Mouse (Mus musculus) right cerebral cortex, adult 18-20 months (tissue): Measurements from ENCODE around the gene Ccna2.
"Not testable (repeated sequence)": the region's sequence is repeated elsewhere in the genome, so short reads cannot be mapped to it uniquely, and the experiment has no call there.

Experiments
- DNase-seq: peaks from one replicate; pipeline ENCODE4 v3.0.0; 2022; ENCODE audit warnings: mixed read lengths

Gene Ccna2

GRCm38 (mm10) chr3:36571827-36572378 lies at the start of gene Ccna2:
Gene Ccna2, minus strand, starts transcription at chr3:36572150.
- peak; percentile 98 for DNase-seq

DNA sequence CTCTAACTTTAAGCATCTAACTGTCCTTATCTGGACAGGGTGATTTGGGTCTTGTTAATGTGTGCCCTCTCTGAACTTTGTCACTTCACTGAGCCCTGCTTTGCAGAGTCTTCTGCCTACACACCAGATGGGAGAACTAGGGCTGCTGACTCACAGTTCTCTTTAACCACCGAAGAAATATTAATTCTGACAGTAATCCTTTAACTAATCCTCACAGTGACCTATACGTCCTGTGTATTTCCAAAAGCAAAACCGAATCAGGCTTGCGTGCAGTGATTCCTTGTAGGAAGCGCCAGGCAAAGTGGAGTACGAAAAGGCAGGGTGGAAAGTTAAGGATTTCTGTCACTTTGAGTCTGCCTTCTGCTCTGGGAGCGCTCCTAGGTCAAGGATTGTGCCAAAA lies 46.2 kb upstream of the Ccna2 start:
- DNase-seq = no peak

DNA sequence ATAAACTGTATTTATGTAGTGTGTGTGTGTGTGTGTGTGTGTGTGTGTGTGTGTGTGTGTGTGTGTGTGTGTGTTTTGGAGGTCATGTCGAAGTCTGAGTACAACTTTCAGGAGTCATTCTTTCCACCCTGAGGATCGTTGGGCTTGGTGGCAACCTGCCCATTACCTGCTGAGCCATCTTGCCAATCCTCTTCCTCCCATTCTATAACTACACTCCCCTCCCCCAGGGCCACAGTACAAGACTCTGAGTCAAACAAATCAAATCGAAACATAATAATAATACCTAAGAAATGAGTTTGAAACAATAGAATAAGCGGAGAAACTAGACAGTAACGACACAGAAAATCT lies 41.9 kb upstream of the Ccna2 start:
- DNase-seq = no peak

- peak; percentile 97 for DNase-seq
These were observed 41.4 kb upstream of the Ccna2 start, which contains the start of gene Bbs7 for GRCm38 (mm10) chr3:36613202-36613907. Gene Bbs7, minus strand, starts transcription at chr3:36613477.

DNA sequence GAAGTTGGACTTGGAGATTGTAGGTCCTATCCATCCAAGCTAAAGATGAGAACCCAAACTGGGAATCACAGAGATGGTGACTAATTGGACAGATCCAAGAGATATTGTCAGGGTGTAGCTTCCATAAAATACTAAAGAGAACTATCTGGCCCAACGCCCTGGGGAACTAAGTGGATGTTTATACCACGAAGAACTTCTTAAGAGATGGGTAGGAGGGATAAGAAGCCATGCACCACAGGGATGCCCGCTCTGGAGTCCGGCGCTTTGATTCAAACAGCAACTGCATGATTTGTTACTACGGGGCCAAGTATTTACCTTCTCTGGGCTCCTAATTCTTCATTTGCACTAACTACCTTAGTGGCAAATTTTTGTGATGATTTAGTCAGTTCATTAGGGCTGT lies 40.7 kb upstream of the Ccna2 start:
- DNase-seq = no peak

- DNase-seq = no peak
These were observed 34.2 kb upstream of the Ccna2 start for GRCm38 (mm10) chr3:36605894-36606783.

DNA sequence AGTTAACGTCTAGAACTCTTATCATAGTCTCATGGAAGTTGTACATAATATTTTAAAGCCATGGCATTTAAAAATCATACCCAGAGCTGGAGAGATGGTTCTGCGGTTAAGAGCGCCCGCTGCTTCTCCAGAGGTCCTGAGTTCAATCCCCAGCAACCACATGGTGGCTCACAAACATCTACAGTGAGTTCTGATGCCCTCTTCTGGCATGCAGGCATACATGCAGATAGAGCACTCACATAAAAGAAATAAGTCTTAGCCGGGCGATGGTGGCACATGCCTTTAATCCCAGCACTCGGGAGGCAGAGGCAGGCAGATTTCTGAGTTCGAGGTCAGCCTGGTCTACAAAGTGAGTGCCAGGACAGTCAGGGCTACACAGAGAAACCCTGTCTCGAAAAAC lies 27.8 kb upstream of the Ccna2 start:
- not testable (repeated sequence) for DNase-seq

DNA sequence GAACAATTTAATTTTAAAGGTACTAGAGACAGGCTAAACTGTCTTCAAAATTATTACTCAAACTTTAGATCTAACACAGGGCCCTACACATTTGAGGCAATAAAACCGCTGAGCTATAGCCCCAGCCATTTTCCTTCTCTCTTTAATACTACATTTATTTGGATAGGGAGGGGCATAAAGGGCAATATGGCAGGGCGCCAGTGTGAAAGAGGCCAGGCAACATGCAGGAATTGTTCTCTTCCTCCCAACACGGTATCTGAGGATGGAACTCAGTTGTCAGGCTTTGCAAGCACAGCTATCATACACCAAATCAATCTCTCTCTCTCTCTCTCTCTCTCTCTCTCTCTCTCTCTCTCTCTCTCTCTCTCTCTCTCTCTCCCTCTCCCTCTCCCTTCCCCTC lies 26.9 kb upstream of the Ccna2 start:
- no peak for DNase-seq

DNA sequence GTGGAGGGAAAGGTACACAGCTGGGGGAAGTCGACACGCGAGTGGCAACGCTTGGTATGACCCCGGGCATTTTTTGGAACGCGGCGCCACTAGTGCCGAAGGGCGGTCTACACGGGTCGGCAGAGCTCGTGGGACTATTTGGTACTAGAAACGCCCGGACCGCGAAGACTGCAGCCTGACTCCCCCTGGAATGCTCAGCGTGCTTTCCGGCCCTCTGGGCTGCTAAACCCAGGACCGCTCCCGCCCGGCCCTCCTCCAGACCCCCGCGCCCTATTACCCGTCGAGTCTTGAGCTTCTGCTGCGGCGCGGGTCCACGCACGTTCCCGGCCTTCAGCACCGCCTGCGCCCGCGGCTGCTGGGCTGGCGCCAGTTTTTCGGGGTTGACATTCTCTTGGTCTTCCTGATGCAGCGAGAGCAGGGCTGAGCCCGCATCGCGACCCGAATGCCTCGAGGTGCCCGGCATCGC lies 556 bp downstream of the Ccna2 start:
- peak; percentile 12 for DNase-seq

- DNase-seq = no peak
These were observed 2.1 kb downstream of the Ccna2 start for GRCm38 (mm10) chr3:36569836-36570235.

DNA sequence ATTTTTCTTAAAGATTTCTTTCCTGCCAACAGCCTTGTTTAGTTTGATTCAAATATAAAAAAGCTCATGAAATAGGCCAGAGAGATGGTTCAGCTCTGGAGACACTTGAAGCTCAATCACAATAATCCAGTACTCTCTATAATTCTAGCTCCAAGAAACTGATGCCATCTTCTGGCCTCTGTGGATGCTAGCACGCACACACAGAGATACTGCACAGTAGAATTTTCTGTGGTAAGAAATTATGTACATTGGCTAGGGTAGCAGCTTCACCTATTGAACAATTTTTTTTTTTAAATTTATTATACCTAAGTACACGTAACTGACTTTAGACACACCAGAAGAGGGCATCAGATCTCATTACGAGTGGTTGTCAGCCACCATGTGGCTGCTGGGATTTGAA lies 8.3 kb downstream of the Ccna2 start:
- DNase-seq = no peak

DNA sequence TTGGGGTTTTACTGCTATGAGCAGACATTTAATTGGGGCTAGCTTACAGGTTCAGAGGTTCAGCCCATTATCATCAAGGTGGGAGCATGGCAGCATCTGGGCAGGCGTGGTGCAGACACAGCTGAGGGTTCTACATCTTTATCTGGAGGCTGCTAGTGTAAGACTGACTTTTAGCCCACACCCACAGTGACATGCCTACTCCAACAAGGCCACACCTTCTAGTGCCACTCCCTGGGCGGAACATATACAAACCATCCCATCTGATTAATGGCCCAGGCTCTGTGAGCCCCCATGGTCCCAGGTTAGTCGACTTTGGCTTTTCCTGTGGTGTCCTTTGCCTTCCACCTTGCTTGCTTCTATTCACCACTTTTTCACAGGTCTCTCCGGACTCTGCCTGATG lies 12.3 kb downstream of the Ccna2 start:
- DNase-seq = no peak

- DNase-seq = no peak
These were observed 14.3 kb downstream of the Ccna2 start for GRCm38 (mm10) chr3:36557601-36558000.

- peak; percentile 96 for DNase-seq
These were observed 19.4 kb downstream of the Ccna2 start, which contains the start of gene Exosc9 for GRCm38 (mm10) chr3:36552406-36553047. Gene Exosc9, plus strand, starts transcription at chr3:36552606.

- DNase-seq = peak; percentile 44
These were observed 20.0 kb downstream of the Ccna2 start for GRCm38 (mm10) chr3:36551851-36552384.

DNA sequence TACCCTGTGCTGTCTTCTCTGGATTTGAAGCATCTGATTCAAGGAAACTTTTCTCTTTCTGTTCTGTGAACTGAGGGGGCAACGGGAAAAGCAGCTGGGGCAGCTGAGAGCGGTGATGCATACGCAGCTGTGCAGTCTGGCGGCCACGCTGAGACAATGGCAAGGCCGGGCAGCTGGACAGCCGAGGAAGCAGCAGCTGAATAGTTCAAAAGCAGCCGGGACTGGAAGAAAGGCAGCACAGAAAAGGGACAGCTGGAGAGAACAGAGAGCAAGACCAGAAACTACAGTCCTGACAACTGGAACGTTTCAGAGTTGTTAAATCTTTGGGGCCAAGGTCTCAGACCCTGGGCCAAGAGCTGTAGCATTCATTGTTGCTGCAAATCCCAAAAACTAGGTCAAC lies 20.6 kb downstream of the Ccna2 start:
- peak; percentile 20 for DNase-seq

DNA sequence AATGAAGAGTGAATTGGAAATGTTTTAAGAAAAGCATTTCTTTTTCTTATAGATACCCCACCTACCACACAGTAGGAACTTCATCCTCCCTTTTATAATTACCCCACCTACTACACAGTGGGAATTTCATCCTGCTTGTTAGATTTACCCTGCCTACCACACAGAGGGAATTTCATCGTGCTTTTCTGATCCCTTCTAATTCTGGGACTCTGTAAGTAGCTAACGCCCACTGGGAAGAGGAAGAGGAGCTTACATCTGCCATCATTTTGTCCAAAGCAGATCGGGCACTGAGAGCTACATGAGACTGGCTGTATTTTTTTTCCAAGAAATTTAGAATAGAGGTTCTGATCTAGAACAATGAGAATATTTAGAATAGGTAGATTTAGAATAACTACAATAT lies 27.0 kb downstream of the Ccna2 start:
- DNase-seq = no peak

DNA sequence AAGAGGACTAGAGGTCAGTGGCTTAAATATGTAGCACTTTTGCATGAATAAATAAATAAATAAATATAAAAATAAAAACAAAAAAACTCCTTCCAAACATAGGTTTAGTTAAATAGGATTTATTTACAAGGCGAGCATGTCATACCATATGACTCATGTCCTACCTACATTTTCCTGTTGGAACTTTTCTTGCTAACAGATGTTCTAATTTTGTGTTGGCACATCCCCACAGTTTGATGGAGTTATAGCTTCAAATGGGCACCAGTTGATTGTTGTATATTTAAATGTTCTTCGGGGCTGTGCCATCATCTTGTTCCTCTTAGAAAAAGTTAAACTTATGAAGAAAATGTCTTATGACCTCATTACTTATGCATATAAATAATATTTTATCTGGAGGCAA lies 30.6 kb downstream of the Ccna2 start:
- DNase-seq = no peak

DNA sequence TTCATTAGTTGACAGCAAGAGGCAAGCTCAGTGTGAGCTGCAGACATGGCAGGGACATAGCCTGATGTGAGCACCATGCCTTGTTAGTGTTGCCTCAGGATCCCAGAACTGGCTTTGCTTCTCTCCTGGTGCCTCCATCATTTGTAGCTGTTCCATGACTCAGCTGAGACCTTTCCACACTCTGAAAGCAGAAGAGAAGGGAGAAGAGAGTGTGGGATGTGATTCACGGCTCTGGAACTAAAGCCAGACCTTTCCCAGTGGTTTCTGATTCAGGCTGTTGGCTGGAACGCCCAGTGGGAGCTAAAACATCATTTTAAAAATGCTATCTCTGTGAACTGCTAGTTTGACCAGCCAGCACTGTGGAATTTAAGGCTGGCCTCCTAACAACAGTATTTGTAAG lies 31.2 kb downstream of the Ccna2 start:
- DNase-seq = peak; percentile 65

GRCm38 (mm10) chr3:36537701-36538470 lies 34.1 kb downstream of the Ccna2 start:
- DNase-seq = peak; percentile 61

GRCm38 (mm10) chr3:36536041-36536440 lies 35.9 kb downstream of the Ccna2 start:
- DNase-seq = no peak

DNA sequence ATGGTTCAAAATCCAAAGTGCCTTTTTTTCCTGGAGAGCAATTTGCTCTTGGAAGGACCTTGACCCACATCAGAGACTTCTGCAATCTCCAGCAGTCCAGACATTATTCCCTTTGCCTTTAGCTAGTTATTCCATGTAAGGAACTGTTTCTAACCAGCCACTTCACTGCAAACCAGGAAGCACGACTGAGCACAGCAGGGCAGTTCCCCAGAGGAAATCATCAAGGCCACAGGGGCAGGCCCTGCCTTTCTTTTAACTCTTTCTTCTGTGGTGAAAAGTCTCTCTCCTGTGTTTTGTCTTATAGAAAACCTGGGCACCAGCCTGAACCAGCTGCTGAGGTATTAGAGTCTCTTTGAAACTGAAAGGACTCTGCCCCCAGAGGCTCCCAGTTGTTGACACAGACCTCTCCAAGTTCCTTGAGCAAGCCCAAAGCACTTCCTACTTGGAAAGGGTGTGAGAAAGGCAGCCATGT lies 38.7 kb downstream of the Ccna2 start:
- no peak for DNase-seq
